Mouse (Mus musculus) MEL (cell line): Measurements from ENCODE around the gene Fam71a. TPM values are rescaled to one million over a fixed set of nuclear protein-coding genes. Genes with fewer than 3 reads are reported as not detected.

Experiments
- DNase-seq: peaks from one replicate; pipeline ENCODE4 v3.0.0; 2011; ENCODE audit warnings: low read depth, low spot score
- H3K27ac ChIP-seq: 2 replicates; pipeline ENCODE4 v1.5.1; 2012; ENCODE audit warnings: low read depth, mild to moderate bottlenecking, control low read depth, low read length, moderate library complexity; ENCODE audit not compliant: control insufficient read depth
- H3K27me3 ChIP-seq, 2 experiments: fragments of 150-350 bp in 1 of 2; sonication (generic) in 1 of 2; 2 replicates each; pipeline ENCODE4 v1.6.1; 2012; ENCODE audit warnings: low read length in 2 of 2, mild to moderate bottlenecking in 2 of 2, improper control_type of control experiment in 1 of 2, moderate library complexity in 1 of 2; ENCODE audit not compliant: insufficient read depth in 2 of 2, control insufficient read depth in 1 of 2
- H3K36me3 ChIP-seq, 2 experiments: 2 replicates each; pipeline ENCODE4 v1.6.1; 2012 to 2014; ENCODE audit warnings: low read length in 2 of 2, improper control_type of control experiment in 1 of 2, inconsistent platforms in 1 of 2, mild to moderate bottlenecking in 1 of 2; ENCODE audit not compliant: insufficient read depth in 2 of 2, control insufficient read depth in 1 of 2
- H3K4me1 ChIP-seq, 2 experiments: fragments of 150-350 bp in 1 of 2; sonication (generic) in 1 of 2; 2 replicates each; pipeline ENCODE4 v1.6.1; 2012; ENCODE audit warnings: low read length in 2 of 2, improper control_type of control experiment in 1 of 2, mild to moderate bottlenecking in 1 of 2; ENCODE audit not compliant: insufficient read depth in 2 of 2, control insufficient read depth in 1 of 2
- H3K4me3 ChIP-seq, 2 experiments: fragments of 150-350 bp in 1 of 2; sonication (generic) in 1 of 2; 2 replicates each; pipeline ENCODE4 v1.5.1; 2012; ENCODE audit warnings: low read depth in 2 of 2, low read length in 2 of 2, mild to moderate bottlenecking in 2 of 2, moderate library complexity in 2 of 2, control low read depth in 1 of 2, improper control_type of control experiment in 1 of 2; ENCODE audit not compliant: control insufficient read depth in 1 of 2, insufficient read depth in 1 of 2
- H3K79me2 ChIP-seq: 2 replicates; pipeline ENCODE4 v1.6.1; 2012; ENCODE audit warnings: mild to moderate bottlenecking, low read length, moderate library complexity; ENCODE audit not compliant: control insufficient read depth, poor library complexity, insufficient read depth
- H3K9ac ChIP-seq: 2 replicates; pipeline ENCODE4 v1.6.1; 2012; ENCODE audit warnings: low read depth, mild to moderate bottlenecking, control low read depth, low read length, moderate library complexity; ENCODE audit not compliant: control insufficient read depth, poor library complexity, severe bottlenecking
- H3K9me3 ChIP-seq: fragments of 150-350 bp; sonication (generic); replicated peaks from 2 replicates; pipeline ENCODE4 v1.6.1; 2012; ENCODE audit warnings: mild to moderate bottlenecking, low read length, improper control_type of control experiment, moderate library complexity; ENCODE audit not compliant: insufficient read depth
- BHLHE40 ChIP-seq: IDR thresholded peaks from 2 replicates; pipeline ENCODE4 v1.6.1; 2012; ENCODE audit warnings: low read depth, mild to moderate bottlenecking, inconsistent platforms, low read length, improper control_type of control experiment, borderline replicate concordance
- CHD1 ChIP-seq: IDR thresholded peaks from 2 replicates; pipeline ENCODE4 v1.6.1; 2012; ENCODE audit warnings: low read depth, mild to moderate bottlenecking, inconsistent platforms, low read length, improper control_type of control experiment
- CHD2 ChIP-seq: IDR thresholded peaks from 2 replicates; pipeline ENCODE4 v1.6.1; 2011; ENCODE audit warnings: low read length, improper control_type of control experiment
- CTCF ChIP-seq, 3 experiments: IDR thresholded peaks in 2 of 3; conservative IDR thresholded peaks in 1 of 3; 2 replicates each; pipeline ENCODE4 v1.5.1; 2011 to 2012; ENCODE audit warnings: low read length in 3 of 3, low read depth in 2 of 3, mild to moderate bottlenecking in 2 of 3, improper control_type of control experiment in 1 of 3, inconsistent platforms in 1 of 3, mixed read lengths in 1 of 3, moderate library complexity in 1 of 3; ENCODE audit not compliant: control insufficient read depth in 1 of 3, insufficient read depth in 1 of 3, poor library complexity in 1 of 3, severe bottlenecking in 1 of 3
- ELF1 ChIP-seq: IDR thresholded peaks from 2 replicates; pipeline ENCODE4 v1.6.1; 2014; ENCODE audit warnings: low read depth, mild to moderate bottlenecking, inconsistent platforms, low read length, improper control_type of control experiment, moderate library complexity
- EP300 ChIP-seq, 2 experiments: IDR thresholded peaks; 2 replicates each; pipeline ENCODE4 v1.6.1; 2011; ENCODE audit warnings: improper control_type of control experiment in 2 of 2, low read length in 2 of 2, low read depth in 1 of 2, mild to moderate bottlenecking in 1 of 2
- ETS1 ChIP-seq: IDR thresholded peaks from 2 replicates; pipeline ENCODE4 v1.6.1; 2012; ENCODE audit warnings: low read depth, mild to moderate bottlenecking, inconsistent platforms, low read length, improper control_type of control experiment, moderate library complexity
- GABPA ChIP-seq: IDR thresholded peaks from 2 replicates; pipeline ENCODE4 v1.6.1; 2012; ENCODE audit warnings: low read depth, mild to moderate bottlenecking, inconsistent platforms, low read length, improper control_type of control experiment, moderate library complexity
- GATA1 ChIP-seq: IDR thresholded peaks from 2 replicates; pipeline ENCODE4 v1.6.1; 2011; ENCODE audit warnings: low read depth, low read length, improper control_type of control experiment
- HCFC1 ChIP-seq: IDR thresholded peaks from 2 replicates; pipeline ENCODE4 v1.6.1; 2012; ENCODE audit warnings: low read depth, mild to moderate bottlenecking, inconsistent platforms, low read length, improper control_type of control experiment, moderate library complexity
- KAT2A ChIP-seq: conservative IDR thresholded peaks from 2 replicates; pipeline ENCODE4 v1.6.1; 2012; ENCODE audit warnings: low read depth, low read length, improper control_type of control experiment, inconsistent platforms
- MAX ChIP-seq: IDR thresholded peaks from 2 replicates; pipeline ENCODE4 v1.6.1; 2011; ENCODE audit warnings: low read length, improper control_type of control experiment
- MXI1 ChIP-seq: IDR thresholded peaks from 2 replicates; pipeline ENCODE4 v1.6.1; 2011; ENCODE audit warnings: mild to moderate bottlenecking, low read depth, low read length, improper control_type of control experiment
- MYB ChIP-seq: IDR thresholded peaks from 2 replicates; pipeline ENCODE4 v1.6.1; 2011; ENCODE audit warnings: mild to moderate bottlenecking, low read depth, low read length, improper control_type of control experiment
- MYC ChIP-seq: IDR thresholded peaks from 2 replicates; pipeline ENCODE4 v1.6.1; 2011; ENCODE audit warnings: low read depth, mild to moderate bottlenecking, low read length, improper control_type of control experiment, moderate library complexity
- NRF1 ChIP-seq: IDR thresholded peaks from 2 replicates; pipeline ENCODE4 v1.6.1; 2014; ENCODE audit warnings: low read depth, mild to moderate bottlenecking, inconsistent platforms, low read length, improper control_type of control experiment, moderate library complexity; ENCODE audit not compliant: poor library complexity, insufficient read depth, severe bottlenecking
- POLR2A ChIP-seq, 2 experiments: IDR thresholded peaks; 2 replicates each; pipeline ENCODE4 v1.6.1; 2011 to 2012; ENCODE audit warnings: low read length in 2 of 2, mild to moderate bottlenecking in 2 of 2, control low read depth in 1 of 2, improper control_type of control experiment in 1 of 2, low read depth in 1 of 2, moderate library complexity in 1 of 2; ENCODE audit not compliant: control insufficient read depth in 1 of 2, insufficient read depth in 1 of 2, poor library complexity in 1 of 2
- POLR2AphosphoS5 ChIP-seq: IDR thresholded peaks from 2 replicates; pipeline ENCODE4 v1.6.1; 2012; ENCODE audit warnings: low read depth, borderline replicate concordance, mild to moderate bottlenecking, inconsistent platforms, low read length, moderate library complexity, mixed read lengths
- SIN3A ChIP-seq: IDR thresholded peaks from 2 replicates; pipeline ENCODE4 v1.6.1; 2012; ENCODE audit warnings: low read length, improper control_type of control experiment, inconsistent platforms
- SMC3 ChIP-seq: IDR thresholded peaks from 2 replicates; pipeline ENCODE4 v1.6.1; 2011; ENCODE audit warnings: low read depth, low read length, improper control_type of control experiment
- TBP ChIP-seq: IDR thresholded peaks from 2 replicates; pipeline ENCODE4 v1.8.0; 2011; ENCODE audit warnings: low read depth, low read length, improper control_type of control experiment
- USF1 ChIP-seq: IDR thresholded peaks from 2 replicates; pipeline ENCODE4 v1.6.1; 2014; ENCODE audit warnings: low read depth, mild to moderate bottlenecking, inconsistent platforms, low read length, improper control_type of control experiment, moderate library complexity
- ZKSCAN1 ChIP-seq: IDR thresholded peaks from 2 replicates; pipeline ENCODE4 v1.6.1; 2012; ENCODE audit warnings: low read depth, mild to moderate bottlenecking, inconsistent platforms, low read length, improper control_type of control experiment, moderate library complexity
- ZMIZ1 ChIP-seq: IDR thresholded peaks from 2 replicates; pipeline ENCODE4 v1.6.1; 2012; ENCODE audit warnings: low read depth, mild to moderate bottlenecking, inconsistent platforms, low read length, improper control_type of control experiment, moderate library complexity
- polyA plus RNA-seq, 2 experiments: library from polyadenylated mRNA; stranded (reverse) in 1 of 2; unstranded in 1 of 2; fragments of >175 nt in 1 of 2; fragments of >200 nt in 1 of 2; gene quantifications; 2 replicates each; pipeline versions ENCODE4 v1.2.1 to v1.2.4; 2012; ENCODE audit warnings: low replicate concordance in 2 of 2, low read depth in 1 of 2; ENCODE audit not compliant: insufficient read length in 2 of 2, insufficient read depth in 1 of 2, missing spikeins in 1 of 2
- total RNA-seq: library from RNA; depleted of rRNA; stranded (reverse); fragments of 300-350 nt; gene quantifications from 2 replicates; pipeline ENCODE4 v1.2.3, GENCODE M21; 2012

Fam71a gene
- total and polyA plus RNA-seq, 3 experiments = not detected

DNA sequence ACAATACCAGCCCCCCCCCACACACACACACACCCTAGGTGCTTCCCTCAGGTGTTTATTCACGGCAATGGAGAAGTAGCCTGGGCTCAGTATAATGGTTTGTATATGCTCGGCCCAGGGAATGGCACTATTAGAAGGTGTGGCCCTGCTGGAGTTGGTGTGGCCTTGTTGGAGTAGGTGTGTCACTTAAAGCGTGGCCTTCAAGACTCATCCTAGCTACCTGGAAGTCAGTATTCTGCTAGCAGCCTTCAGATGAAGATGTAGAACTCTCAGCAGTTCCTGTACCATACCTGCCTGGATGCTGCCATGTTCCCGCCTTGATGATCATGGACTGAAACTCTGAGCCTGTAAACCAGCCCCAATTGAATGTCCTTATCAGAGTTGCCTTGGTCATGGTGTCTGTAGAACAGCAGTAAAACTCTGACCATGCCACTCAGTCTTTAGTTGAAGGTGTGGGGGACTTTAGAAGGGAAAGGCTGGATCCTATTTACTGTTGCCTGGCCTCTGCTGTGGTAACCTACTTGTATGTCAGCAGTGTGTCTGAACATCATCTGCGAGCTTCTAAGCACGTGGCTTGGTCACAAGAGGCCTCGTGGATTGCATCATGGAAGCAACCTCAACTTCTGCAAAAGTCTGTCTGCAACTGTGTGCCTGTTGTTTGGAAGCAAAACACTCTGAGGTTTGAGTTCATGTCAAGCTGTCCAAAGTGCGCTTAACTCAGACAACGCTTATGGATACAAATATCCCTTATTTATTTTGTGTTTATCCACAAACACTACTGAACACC is 36.4 kb upstream of the Fam71a start:
- TF ChIP-seq ZMIZ1 (no peak), USF1 (no peak), KAT2A (no peak), EP300 (IDR thresholded peaks at IDR 0.05; ENCODE audit: low read depth in 1 of 2, low read length in 2 of 2) (no peak), SMC3 (no peak), MAX (peak; percentile 55; the same call in 1 of the 2 replicates), ZKSCAN1 (no peak), CHD1 (no peak), ELF1 (no peak), SIN3A (no peak), NRF1 (no peak), MYC (0 out of 2 replicates have a peak, but pooled peaks have one; percentile 46), BHLHE40 (no peak), TBP (no peak), CTCF (IDR thresholded peaks at IDR 0.05 in 2 of 3, conservative IDR thresholded peaks at IDR 0.05 in 1 of 3; ENCODE audit: control insufficient read depth in 1 of 3, insufficient read depth in 1 of 3, low read depth in 2 of 3, low read length in 3 of 3, poor library complexity in 1 of 3, severe bottlenecking in 1 of 3) (no peak)
- peaks cover 3% of the 10 kb centered on the region in 2 experiments; a peak in 3 of 4 replicates for H3K27me3 ChIP-seq
- no peaks in the 10 kb centered on the region for H3K79me2 ChIP-seq
- DNase-seq = peak; percentile 28
- no peaks in the 10 kb centered on the region for H3K9me3 ChIP-seq
- H3K27ac ChIP-seq = no peak overlapping the region
- no peaks in the 10 kb centered on the region for H3K36me3 ChIP-seq
- no peak overlapping the region for H3K4me3 ChIP-seq
- no peak overlapping the region for H3K9ac ChIP-seq
- peaks cover 0 to 6% of the 10 kb centered on the region in 2 experiments; a peak in 1 of 4 replicates for H3K4me1 ChIP-seq

DNA sequence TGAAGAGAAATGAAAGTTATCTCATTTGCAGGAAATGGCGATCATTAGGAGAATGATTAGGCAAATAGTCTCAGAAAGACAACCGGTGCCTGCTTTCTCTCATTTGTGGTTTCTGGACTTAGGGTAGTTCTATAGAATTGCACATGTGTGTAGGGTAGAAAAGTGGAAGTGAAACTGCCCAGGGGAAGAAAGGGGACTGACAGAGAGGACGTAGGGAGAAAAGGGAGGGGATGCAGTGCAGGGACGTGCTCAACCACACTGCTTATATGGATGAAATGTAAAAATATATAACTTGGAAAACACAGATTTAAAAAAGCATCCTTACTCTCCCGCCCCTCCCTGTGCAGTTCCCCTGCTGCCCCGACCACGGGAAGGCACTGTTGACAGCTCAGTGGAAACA is 33.3 kb upstream of the Fam71a start:
- Histone ChIP-seq H3K36me3 (no peaks in the 10 kb centered on the region), H3K27me3 (no peaks in the 10 kb centered on the region; a peak in 1 of 4 replicates), H3K9me3 (no peaks in the 10 kb centered on the region), H3K9ac (peak overlapping the region; percentile 15; the same call in 1 of the 2 replicates), H3K27ac (no peak overlapping the region), H3K79me2 (no peaks in the 10 kb centered on the region), H3K4me3 (peak overlapping the region; percentile 22 to 29; a peak in 3 of 4 replicates), H3K4me1 (peaks cover 0 to 13% of the 10 kb centered on the region in 2 experiments; a peak in 1 of 4 replicates)
- no peak for TF ChIP-seq ETS1
- TF ChIP-seq POLR2A (IDR thresholded peaks at IDR 0.05; ENCODE audit: control insufficient read depth in 1 of 2, insufficient read depth in 1 of 2, low read depth in 1 of 2, low read length in 2 of 2, poor library complexity in 1 of 2) = no peak
- TF ChIP-seq HCFC1 = no peak
- no peak for TF ChIP-seq CHD2
- TF ChIP-seq GATA1 = no peak
- no peak for TF ChIP-seq MXI1
- TF ChIP-seq GABPA = no peak
- no peak for TF ChIP-seq POLR2AphosphoS5
- no peak for TF ChIP-seq USF1
- no peak for TF ChIP-seq MYB
- no peak for TF ChIP-seq MYC
- DNase-seq = peak; percentile 49
